Mouse (Mus musculus) erythroblast, embryonic 14.5 days (primary cell): ENCODE results near the gene Tfeb.

Experiments used
- GATA1 ChIP-seq: IDR thresholded peaks from 2 replicates; pipeline ENCODE4 v1.6.1; 2012; ENCODE audit warnings: low read length, inconsistent platforms, mixed read lengths
- TAL1 ChIP-seq: IDR thresholded peaks from 3 replicates; pipeline ENCODE4 v1.6.1; 2012; ENCODE audit warnings: low read length, inconsistent platforms, mixed read lengths

DNA sequence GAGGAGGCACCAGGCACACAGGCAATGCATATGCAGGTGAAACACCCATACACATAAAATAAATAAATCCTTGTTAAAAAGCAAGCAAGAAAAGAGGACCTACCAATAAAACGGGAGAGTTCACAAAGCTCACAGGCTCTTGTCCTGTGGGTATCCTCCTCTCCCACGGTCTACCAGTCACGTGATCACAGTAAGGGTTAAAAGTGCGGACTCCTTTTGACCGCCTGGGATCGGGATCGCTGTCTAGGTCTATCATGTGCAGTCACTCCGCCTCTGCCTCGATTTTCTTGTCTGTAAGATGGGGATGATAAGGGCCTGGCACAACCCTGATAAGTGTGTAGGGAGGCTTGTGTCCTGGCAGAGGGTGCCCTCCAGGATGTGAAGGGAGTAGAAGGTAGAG is 60.6 kb downstream of the Tfeb start:
- TF ChIP-seq GATA1 (no peak), TAL1 (no peak)
